Mouse (Mus musculus) myocyte (in vitro differentiated cells): ENCODE measurements around the gene Med14. TPM values are rescaled to one million over a fixed set of nuclear protein-coding genes. Genes with fewer than 3 reads are reported as not detected.

Experiments
- H3K27me3 ChIP-seq: one replicate; pipeline ENCODE4 v1.6.1; 2011; ENCODE audit not compliant: control insufficient read depth, insufficient read depth, insufficient read length
- H3K36me3 ChIP-seq: one replicate; pipeline ENCODE4 v1.6.1; 2011; ENCODE audit not compliant: control insufficient read depth, insufficient read depth
- H3K4me2 ChIP-seq: one replicate; pipeline ENCODE4 v1.6.1; 2011; ENCODE audit warnings: low read depth, control low read depth
- H3K4me3 ChIP-seq: one replicate; pipeline ENCODE4 v1.5.1; 2011; ENCODE audit warnings: mild to moderate bottlenecking, control low read depth, moderate library complexity
- H3K79me2 ChIP-seq: one replicate; pipeline ENCODE4 v1.6.1; 2011; ENCODE audit not compliant: control insufficient read depth, insufficient read depth
- H3ac ChIP-seq: one replicate; pipeline ENCODE4 v1.6.1; 2011; ENCODE audit not compliant: control insufficient read depth, insufficient read length
- CEBPB ChIP-seq: IDR thresholded peaks from 2 replicates; pipeline ENCODE4 v1.6.1; 2011; ENCODE audit warnings: mild to moderate bottlenecking, moderate library complexity; ENCODE audit not compliant: poor library complexity, insufficient read depth, severe bottlenecking
- E2F4 ChIP-seq: IDR thresholded peaks from one replicate; pipeline ENCODE4 v1.6.1; 2011; ENCODE audit warnings: mild to moderate bottlenecking, control low read depth, moderate library complexity; ENCODE audit not compliant: insufficient read depth
- MAX ChIP-seq: IDR thresholded peaks from one replicate; pipeline ENCODE4 v1.6.1; 2011; ENCODE audit warnings: low read depth, mild to moderate bottlenecking, control low read depth
- MYOD1 ChIP-seq, 3 experiments: IDR thresholded peaks; one replicate each; pipeline ENCODE4 v1.6.1; 2011; ENCODE audit warnings: control low read depth in 2 of 3, low read depth in 2 of 3, mild to moderate bottlenecking in 2 of 3, moderate library complexity in 1 of 3; ENCODE audit not compliant: insufficient read length in 2 of 3, control insufficient read depth in 1 of 3
- MYOG ChIP-seq, 3 experiments: IDR thresholded peaks; one replicate each; pipeline ENCODE4 v1.6.1; 2011; ENCODE audit warnings: control low read depth in 2 of 3, low read depth in 2 of 3, mild to moderate bottlenecking in 2 of 3; ENCODE audit not compliant: insufficient read length in 2 of 3, control insufficient read depth in 1 of 3, insufficient read depth in 1 of 3
- POLR2A ChIP-seq: IDR thresholded peaks from one replicate; pipeline ENCODE4 v1.6.1; 2011; ENCODE audit warnings: low read depth, mild to moderate bottlenecking, control low read depth, moderate library complexity; ENCODE audit not compliant: insufficient read length
- POLR2AphosphoS2 ChIP-seq: IDR thresholded peaks from one replicate; pipeline ENCODE4 v1.6.1; 2011; ENCODE audit warnings: low read depth, control low read depth; ENCODE audit not compliant: insufficient read length
- REST ChIP-seq: IDR thresholded peaks from one replicate; pipeline ENCODE4 v1.6.1; 2011; ENCODE audit warnings: mild to moderate bottlenecking, control low read depth, moderate library complexity; ENCODE audit not compliant: insufficient read depth, insufficient read length
- SRF ChIP-seq: IDR thresholded peaks from one replicate; pipeline ENCODE4 v1.6.1; 2011; ENCODE audit warnings: low read depth; ENCODE audit not compliant: control insufficient read depth, insufficient read length
- TCF12 ChIP-seq: IDR thresholded peaks from one replicate; pipeline ENCODE4 v1.6.1; 2011; ENCODE audit warnings: mild to moderate bottlenecking, control low read depth; ENCODE audit not compliant: poor library complexity, insufficient read depth, severe bottlenecking
- TCF3 ChIP-seq: IDR thresholded peaks from one replicate; pipeline ENCODE4 v1.6.1; 2011; ENCODE audit warnings: low read depth, control low read depth; ENCODE audit not compliant: insufficient read length
- USF1 ChIP-seq: IDR thresholded peaks from one replicate; pipeline ENCODE4 v1.6.1; 2011; ENCODE audit warnings: low read depth, mild to moderate bottlenecking, control low read depth, moderate library complexity
- polyA plus RNA-seq: library from polyadenylated mRNA; unstranded; fragments of >200 nt; fragmentation: generic; extraction: Trizol; gene quantifications from one replicate; pipeline ENCODE4 v1.2.1, GENCODE M21; 2012; ENCODE audit warnings: missing spikeins

Gene Med14
- polyA plus RNA-seq, 1 experiment = 8.4 TPM

GRCm38 (mm10) chrX:12686071-12686470 lies 75.8 kb downstream of the Med14 start:
- Histone ChIP-seq H3K36me3 (peaks cover 19% of the 10 kb centered on the region), H3K27me3 (no peaks in the 10 kb centered on the region), H3K79me2 (no peaks in the 10 kb centered on the region), H3ac (no peak overlapping the region), H3K4me2 (no peak overlapping the region), H3K4me3 (no peak overlapping the region)
- no peak for TF ChIP-seq USF1
- no peak for TF ChIP-seq REST
- TF ChIP-seq MAX = no peak
- no peak for TF ChIP-seq TCF3
- no peak for TF ChIP-seq SRF
- TF ChIP-seq MYOG (IDR thresholded peaks at IDR 0.05; ENCODE audit: control insufficient read depth in 1 of 3, insufficient read depth in 1 of 3, insufficient read length in 2 of 3, low read depth in 2 of 3) = no peak
- TF ChIP-seq POLR2AphosphoS2 = no peak
- no peak for TF ChIP-seq E2F4
- TF ChIP-seq CEBPB = no peak
- no peak for TF ChIP-seq POLR2A

GRCm38 (mm10) chrX:12677396-12677795 lies 84.5 kb downstream of the Med14 start:
- no peak for TF ChIP-seq USF1
- no peak for TF ChIP-seq POLR2AphosphoS2
- TF ChIP-seq CEBPB = no peak
- no peak for TF ChIP-seq REST
- TF ChIP-seq E2F4 = no peak
- no peak for TF ChIP-seq SRF
- no peak for TF ChIP-seq MAX
- TF ChIP-seq MYOD1 (IDR thresholded peaks at IDR 0.05; ENCODE audit: control insufficient read depth in 1 of 3, insufficient read length in 2 of 3, low read depth in 2 of 3) = no peak
- no peak for TF ChIP-seq POLR2A
- TF ChIP-seq MYOG (IDR thresholded peaks at IDR 0.05; ENCODE audit: control insufficient read depth in 1 of 3, insufficient read depth in 1 of 3, insufficient read length in 2 of 3, low read depth in 2 of 3) = no peak
- TF ChIP-seq TCF3 = no peak
- TF ChIP-seq TCF12 = no peak
- Histone ChIP-seq H3ac (no peak overlapping the region), H3K79me2 (no peaks in the 10 kb centered on the region), H3K4me2 (no peak overlapping the region), H3K36me3 (peaks cover 8% of the 10 kb centered on the region), H3K4me3 (no peak overlapping the region), H3K27me3 (no peaks in the 10 kb centered on the region)

DNA sequence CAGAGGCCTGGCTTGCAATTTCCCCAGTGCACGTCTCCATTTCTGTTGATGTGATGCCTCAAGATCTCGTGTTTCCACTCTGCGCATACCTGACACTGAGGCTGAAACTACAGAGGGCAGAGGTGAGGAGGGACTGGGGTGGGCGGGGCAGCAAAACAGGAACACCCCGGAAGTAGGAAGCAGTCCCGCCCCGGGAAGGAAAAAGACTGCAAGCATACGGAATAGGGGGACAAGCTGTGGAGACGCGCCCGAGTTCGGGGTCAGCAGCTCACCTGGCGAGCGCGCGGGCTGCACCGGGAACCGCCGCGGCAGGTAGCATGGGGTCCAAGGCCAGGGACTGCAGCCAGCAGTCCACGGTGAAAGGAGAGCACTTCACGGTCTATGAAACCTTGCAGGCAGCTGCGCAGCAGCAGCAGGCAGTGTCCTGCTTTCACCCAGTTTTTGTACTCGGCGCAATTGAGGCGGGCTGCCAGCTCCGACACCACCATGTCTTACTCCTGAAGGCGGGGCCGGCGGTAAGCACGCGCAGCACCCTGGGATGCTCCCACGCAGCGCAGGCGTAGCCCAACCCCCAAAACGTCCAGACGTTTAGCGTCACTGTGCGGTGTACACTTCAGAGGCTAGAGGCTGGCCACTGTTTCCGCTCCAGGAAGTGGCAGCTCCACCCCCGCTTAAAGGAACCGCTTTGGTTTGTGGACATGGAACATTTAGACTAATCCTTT lies 88.7 kb downstream of the Med14 start, which contains the start of gene 1810030O07Rik:
Gene 1810030O07Rik, minus strand, starts transcription at position 615 of the 722 bp plus-strand sequence.
- H3K27me3 ChIP-seq = no peaks in the 10 kb centered on the region
- H3ac ChIP-seq = peak within 1 kb of the TSS; percentile 54
- H3K4me2 ChIP-seq = peak within 1 kb of the TSS; percentile 88
- no peaks in the 10 kb centered on the region for H3K79me2 ChIP-seq
- H3K4me3 ChIP-seq = peak within 1 kb of the TSS; percentile 46
- TF ChIP-seq TCF12 (no peak), USF1 (no peak), SRF (peak; percentile 62), POLR2AphosphoS2 (peak; percentile 96), POLR2A (peak; percentile 79), MAX (no peak)
- H3K36me3 ChIP-seq = no peaks in the 10 kb centered on the region

DNA sequence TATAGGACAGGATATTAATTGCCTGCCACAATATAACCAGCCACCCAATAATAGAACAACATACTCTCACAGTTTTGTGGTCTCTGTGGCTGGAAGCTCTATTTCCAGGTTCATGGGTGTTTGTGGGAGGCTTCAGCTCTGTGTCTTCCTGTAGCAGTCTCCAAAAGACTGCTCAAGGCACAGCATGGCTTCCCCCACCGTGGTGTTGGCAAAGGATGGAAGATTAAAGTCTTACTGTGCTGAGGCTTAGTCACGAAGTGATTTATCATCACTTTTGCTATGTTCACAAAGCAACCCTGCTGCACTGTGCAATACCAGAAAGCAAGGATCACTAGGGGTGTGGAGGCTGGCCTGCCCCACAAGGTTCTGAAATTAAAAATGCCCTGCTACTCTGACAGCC lies 108.0 kb downstream of the Med14 start:
- Histone ChIP-seq H3K4me2 (no peak overlapping the region), H3K79me2 (no peaks in the 10 kb centered on the region), H3K4me3 (no peak overlapping the region), H3ac (no peak overlapping the region), H3K27me3 (no peaks in the 10 kb centered on the region), H3K36me3 (no peaks in the 10 kb centered on the region)
- TF ChIP-seq TCF3 (no peak), MYOD1 (IDR thresholded peaks at IDR 0.05; ENCODE audit: control insufficient read depth in 1 of 3, insufficient read length in 2 of 3, low read depth in 2 of 3) (no peak), SRF (no peak), TCF12 (no peak), MAX (no peak), POLR2AphosphoS2 (no peak), E2F4 (no peak), MYOG (IDR thresholded peaks at IDR 0.05; ENCODE audit: control insufficient read depth in 1 of 3, insufficient read depth in 1 of 3, insufficient read length in 2 of 3, low read depth in 2 of 3) (no peak), REST (no peak), CEBPB (no peak), USF1 (no peak), POLR2A (no peak)

DNA sequence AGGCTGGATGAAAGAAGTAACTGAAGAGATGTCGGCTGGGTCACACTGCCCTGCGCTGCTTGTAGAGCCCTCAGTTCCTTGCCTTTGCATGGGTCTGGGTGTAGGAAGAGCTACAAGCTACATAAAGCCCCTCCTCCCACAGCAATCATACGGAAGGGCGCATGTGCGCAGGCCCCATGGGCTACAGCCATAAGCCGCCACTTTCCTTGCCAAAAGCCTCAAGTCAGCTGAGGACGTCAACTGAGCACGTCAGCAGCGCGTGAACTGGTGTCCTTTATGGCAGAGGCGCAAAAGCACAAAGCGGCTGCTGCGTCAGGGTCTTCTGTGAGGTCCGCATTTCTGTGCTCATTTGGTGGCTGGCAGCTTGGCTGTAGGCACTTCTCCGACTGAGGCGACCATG lies 110.0 kb downstream of the Med14 start:
- H3ac ChIP-seq = no peak overlapping the region
- no peak overlapping the region for H3K4me2 ChIP-seq
- TF ChIP-seq POLR2A (no peak), USF1 (no peak), REST (no peak), MAX (no peak), SRF (no peak), TCF3 (no peak), MYOD1 (IDR thresholded peaks at IDR 0.05; ENCODE audit: control insufficient read depth in 1 of 3, insufficient read length in 2 of 3, low read depth in 2 of 3) (no peak), TCF12 (no peak), CEBPB (no peak), POLR2AphosphoS2 (no peak), E2F4 (no peak), MYOG (IDR thresholded peaks at IDR 0.05; ENCODE audit: control insufficient read depth in 1 of 3, insufficient read depth in 1 of 3, insufficient read length in 2 of 3, low read depth in 2 of 3) (no peak)
- no peaks in the 10 kb centered on the region for H3K79me2 ChIP-seq
- H3K36me3 ChIP-seq = no peaks in the 10 kb centered on the region
- no peak overlapping the region for H3K4me3 ChIP-seq
- H3K27me3 ChIP-seq = no peaks in the 10 kb centered on the region
